Mouse (Mus musculus): ENCODE results near the gene Olfr834.

Olfr834 gene

DNA sequence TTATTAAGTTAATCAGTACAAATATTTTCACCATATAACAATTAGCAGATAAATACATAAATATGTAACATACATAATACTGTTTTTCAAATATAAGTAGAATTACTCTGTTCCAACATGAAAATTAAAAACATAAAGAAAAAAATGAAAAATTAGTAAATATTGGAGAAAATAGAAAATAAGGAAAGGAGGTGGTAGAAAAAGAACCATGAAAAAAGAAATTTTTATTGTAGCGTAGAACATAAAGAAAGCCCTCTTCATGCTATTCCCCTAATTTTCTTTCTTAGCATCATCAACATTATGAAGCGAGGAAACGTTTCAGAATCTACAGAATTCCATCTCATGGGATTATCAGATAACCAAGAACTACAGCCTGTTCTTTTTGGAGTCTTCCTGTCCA, at the start of gene Olfr834:
TSS of gene Olfr834 (plus strand) at position 301 of the 400 bp plus-strand sequence.
- no peak for DNase-seq (ENCODE audit: low read depth)

DNA sequence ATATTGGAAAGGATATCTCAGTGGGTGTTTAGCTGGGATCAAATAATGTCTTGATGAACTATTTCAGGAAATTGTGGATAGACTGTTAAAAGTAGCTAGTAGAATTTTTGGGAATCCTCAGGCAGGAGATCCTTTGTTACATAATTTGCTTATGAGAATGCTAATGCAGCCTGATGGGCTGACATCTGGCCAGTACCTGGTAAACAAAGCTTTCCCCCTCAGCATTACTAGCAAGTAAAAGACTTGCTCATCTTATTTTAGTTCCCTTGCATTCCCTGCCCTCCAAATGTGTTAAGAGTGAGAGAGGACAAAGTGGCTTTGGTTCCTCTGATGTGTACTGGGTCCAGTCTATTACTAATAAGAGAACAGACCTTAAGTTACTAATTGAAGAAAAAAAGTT, 25.8 kb upstream of the Olfr834 start:
- DNase-seq (ENCODE audit: low read depth) = no peak

DNA sequence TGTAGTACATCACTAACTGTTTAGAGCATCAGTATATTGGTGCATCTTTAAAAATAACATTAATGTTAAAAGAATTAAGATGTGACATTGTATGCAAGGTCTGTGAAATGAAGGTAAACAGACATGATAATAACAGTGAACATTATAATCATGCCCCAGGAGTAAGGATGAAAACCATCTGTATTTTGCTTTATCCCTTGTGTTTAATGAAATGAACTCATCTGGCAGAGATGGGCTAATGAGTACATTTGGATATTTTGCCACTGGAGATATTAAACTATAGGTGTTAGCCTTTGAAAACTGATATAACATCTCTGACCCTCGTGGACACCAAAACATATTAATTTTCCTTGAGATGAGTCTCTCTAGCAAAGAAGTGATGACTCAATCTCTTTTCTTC, 44.6 kb downstream of the Olfr834 start, which contains the start of gene Olfr835:
TSS of gene Olfr835 (plus strand) at position 301 of the 400 bp plus-strand sequence.
- no peak for DNase-seq (ENCODE audit: low read depth)

Measured in c-Kit-positive CD71-negative TER-119-negative erythroid progenitor cells, embryonic 14.5 days (primary cell).